In genomic region chr4:148429121-148429520, GRCm38 (mm10) we compare ENCODE assay signal across 7 mouse cellular contexts.
"Had no signal": no experiment of that assay in that cellular context is flagged by ENCODE, and none has a peak within 500 bp of the region (broad histone marks: within the 10 kb centered on the region; RNA-seq: fewer than 3 reads in every experiment).

No protein-coding gene starts in this region.

- H3K9me3 ChIP-seq: limb, embryonic 15.5 days; liver, embryonic 12.5 days; neural tube, embryonic 13.5 days; stomach, embryonic 15.5 days had no signal

- H3K27ac ChIP-seq: kidney, postnatal 0 days; limb, embryonic 15.5 days; liver, embryonic 12.5 days; neural tube, embryonic 13.5 days; stomach, embryonic 15.5 days had no signal

- H3K4me2 ChIP-seq: limb, embryonic 15.5 days; liver, embryonic 12.5 days; lung, embryonic 14.5 days; neural tube, embryonic 13.5 days; stomach, embryonic 15.5 days had no signal

- H3K27me3 ChIP-seq: limb, embryonic 15.5 days; liver, embryonic 12.5 days; neural tube, embryonic 13.5 days; stomach, embryonic 15.5 days had no signal

- H3K4me1 ChIP-seq: limb, embryonic 15.5 days; stomach, embryonic 15.5 days had no signal

- H3K4me3 ChIP-seq: limb, embryonic 15.5 days; liver, embryonic 12.5 days; neural tube, embryonic 13.5 days; stomach, embryonic 15.5 days had no signal

- H3K9ac ChIP-seq: limb, embryonic 15.5 days; liver, embryonic 12.5 days; lung, embryonic 14.5 days; neural tube, embryonic 13.5 days; stomach, embryonic 15.5 days had no signal

- H3K36me3 ChIP-seq: neural tube, embryonic 13.5 days; stomach, embryonic 15.5 days had no signal

- DNase-seq: layer of hippocampus, adult 9-11 months had no signal
